ENCODE assay signal across 8 mouse cellular contexts in the genomic region with DNA sequence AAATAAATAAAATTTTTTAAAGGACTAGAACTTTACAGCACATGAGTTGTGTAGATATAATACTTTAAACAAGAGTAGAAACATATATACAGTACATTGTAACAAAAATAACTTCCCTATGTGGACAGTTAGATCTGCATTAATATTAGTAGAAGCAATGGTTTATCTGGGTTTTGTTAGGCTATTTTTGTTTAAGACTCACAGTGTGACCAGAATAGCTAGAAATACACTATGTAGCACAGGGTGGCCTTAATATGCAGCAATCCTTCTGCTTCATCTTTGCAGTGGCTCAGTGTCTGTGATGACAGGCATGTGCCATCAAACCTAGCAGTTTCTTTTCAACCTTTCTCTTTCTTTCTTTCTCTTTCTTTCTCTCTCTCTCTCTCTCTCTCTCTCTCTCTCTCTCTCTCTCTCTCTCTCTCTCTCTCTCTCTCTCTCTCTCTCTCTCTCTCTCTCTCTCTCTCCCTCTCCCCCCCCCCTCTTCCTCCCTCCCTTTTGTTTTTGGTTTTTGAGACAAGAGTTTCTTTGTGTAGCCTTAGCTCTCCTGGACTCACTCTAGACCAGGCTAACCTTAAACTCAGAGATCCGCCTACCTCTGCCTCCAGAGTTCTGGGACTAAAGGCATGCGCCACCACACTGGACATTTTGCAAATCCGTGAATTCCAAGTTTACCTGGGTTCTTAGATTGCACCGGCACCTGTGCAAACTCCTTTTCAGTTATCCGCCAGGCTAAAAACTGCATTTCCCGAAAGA. TPM values are rescaled to one million over a fixed set of nuclear protein-coding genes. Genes with fewer than 3 reads are reported as not detected.
DNase-seq lines count a peak whose midpoint lies in the region; ATAC-seq and TF ChIP-seq lines count a peak whose summit lies in the region.

No protein-coding gene starts in this region.

- no peak overlapping the region for H3K27ac ChIP-seq in heart, embryonic 12.5 days (ENCODE audit: poor library complexity, severe bottlenecking)
- no peak overlapping the region for H3K27ac ChIP-seq in forebrain, embryonic 13.5 days
- peak overlapping the region; percentile 62 for H3K27ac ChIP-seq in liver, embryonic 14.5 days

- TF ChIP-seq CTCF in liver, embryonic 14.5 days (IDR thresholded peaks at IDR 0.05; ENCODE audit: low read depth) = no peak

- no peaks in the 10 kb centered on the region for H3K27me3 ChIP-seq in heart, embryonic 12.5 days (replicated peaks)
- no peaks in the 10 kb centered on the region for H3K27me3 ChIP-seq in forebrain, embryonic 13.5 days
- no peaks in the 10 kb centered on the region for H3K27me3 ChIP-seq in liver, embryonic 14.5 days (ENCODE audit: control insufficient read depth, insufficient read depth, low read length)

- peaks cover 43% of the 10 kb centered on the region for H3K36me3 ChIP-seq in heart, embryonic 12.5 days
- peaks cover 38% of the 10 kb centered on the region for H3K36me3 ChIP-seq in forebrain, embryonic 13.5 days (ENCODE audit: poor library complexity, severe bottlenecking)
- H3K36me3 ChIP-seq in liver, embryonic 14.5 days (replicated peaks; ENCODE audit: control insufficient read depth, insufficient read depth, low read depth) = peaks cover 30% of the 10 kb centered on the region

- peak; percentile 42; the same call in 1 of the 2 replicates for ATAC-seq in heart, embryonic 12.5 days (ENCODE audit: insufficient number of reproducible peaks, low FRiP score)
- ATAC-seq in CD4-positive, CD25-positive, alpha-beta regulatory T cell, adult 4 months = peak; percentile 19
- ATAC-seq in forebrain, embryonic 13.5 days = peak; percentile 77
- ATAC-seq in liver, embryonic 14.5 days (ENCODE audit: insufficient read depth) = peak; percentile 21; the same call in 1 of the 2 replicates

- no peaks in the 10 kb centered on the region for H3K9me3 ChIP-seq in heart, embryonic 12.5 days (replicated peaks)
- no peaks in the 10 kb centered on the region for H3K9me3 ChIP-seq in forebrain, embryonic 13.5 days (replicated peaks)
- no peaks in the 10 kb centered on the region for H3K9me3 ChIP-seq in liver, embryonic 14.5 days (ENCODE audit: control insufficient read depth, low read length)

- intact Hi-C loops in left cerebral cortex, postnatal 10 days (cut with DNase I) = loop anchor here (5.0 kb wide), 1 partner anchor 151 kb away; the partner anchor contains the start of genes Kbtbd4 and Ndufs3

- no peak for TF ChIP-seq EP300 in liver, embryonic 14.5 days (IDR thresholded peaks at IDR 0.05; ENCODE audit: low read depth)

- 0% methylated on average over 6 of the region's 6 CpGs for WGBS in heart, embryonic 12.5 days
- 0% methylated on average over 6 of the region's 6 CpGs for WGBS in forebrain, embryonic 13.5 days
- WGBS in liver, embryonic 14.5 days (ENCODE audit: insufficient replicate concordance) = 1% methylated on average over 6 of the region's 6 CpGs

- peak overlapping the region; percentile 93 for H3K4me2 ChIP-seq in heart, embryonic 12.5 days
- H3K4me2 ChIP-seq in forebrain, embryonic 13.5 days = peak overlapping the region; percentile 84
- peak overlapping the region; percentile 74 for H3K4me2 ChIP-seq in liver, embryonic 14.5 days (ENCODE audit: low read depth)

- peak overlapping the region; percentile 68 for H3K9ac ChIP-seq in heart, embryonic 12.5 days
- H3K9ac ChIP-seq in forebrain, embryonic 13.5 days = peak overlapping the region; percentile 73
- H3K9ac ChIP-seq in liver, embryonic 14.5 days (replicated peaks) = peak overlapping the region; percentile 90

- peak overlapping the region; percentile 81 for H3K4me3 ChIP-seq in heart, embryonic 12.5 days
- H3K4me3 ChIP-seq in forebrain, embryonic 13.5 days = peak overlapping the region; percentile 61
- H3K4me3 ChIP-seq in liver, embryonic 14.5 days (ENCODE audit: insufficient read depth in 1 of 2, low read depth in 2 of 2, low read length in 2 of 2) = peak overlapping the region; percentile 81 to 93

- H3K4me1 ChIP-seq in heart, embryonic 12.5 days (replicated peaks) = peaks cover 14% of the 10 kb centered on the region
- H3K4me1 ChIP-seq in forebrain, embryonic 13.5 days = peaks cover 17% of the 10 kb centered on the region
- peaks cover 6 to 18% of the 10 kb centered on the region in 2 experiments for H3K4me1 ChIP-seq in liver, embryonic 14.5 days (replicated peaks; ENCODE audit: control insufficient read depth in 2 of 2, insufficient read depth in 2 of 2, low read length in 1 of 2)

- no peak for DNase-seq in heart, adult 11 months
- DNase-seq in liver, embryonic 14.5 days (ENCODE audit: low read depth in 3 of 3, low spot score in 3 of 3) = no peak
- DNase-seq in ovary, adult 18-20 months (ENCODE audit: low spot score) = no peak
- DNase-seq in left cerebral cortex, postnatal 10 days (ENCODE audit: extremely low spot score in 1 of 2, low spot score in 2 of 2) = no peak
- no peak for DNase-seq in left cerebral cortex, adult 8-10 months (ENCODE audit: low spot score in 2 of 2)

RNA-seq across cellular contexts. Expression of gene Psmc3, which starts 0.5 kb away (rescaled TPM):
- polyA plus RNA-seq in heart, embryonic 12.5 days (2016; fragmentation: Nextera tagmentation; extraction: Ambion mirVana) = 245 and 252 TPM in 2 replicates
- 100 to 1,000 TPM; 198 to 201 TPM for polyA plus RNA-seq in CD4-positive, CD25-positive, alpha-beta regulatory T cell, adult 4 months (2017; shearing (Covaris generic))
- 276 and 277 TPM in 2 replicates for polyA plus RNA-seq in forebrain, embryonic 13.5 days (2015; fragmentation: Nextera tagmentation; extraction: Ambion mirVana)
- 77.7 and 126 TPM in 2 replicates for polyA plus RNA-seq in liver, embryonic 14.5 days (2012; rRNA removed)
- 174 and 186 TPM in 2 replicates for polyA plus RNA-seq in liver, embryonic 14.5 days (2014; fragmentation: Nextera tagmentation; extraction: Ambion mirVana)
- 100 to 1,000 TPM; 207 to 208 TPM for total RNA-seq in left cerebral cortex, postnatal 10 days (2021)
- 100 to 1,000 TPM; 188 to 218 (median 202) TPM for total RNA-seq in left cerebral cortex, adult 8-10 months (2022)

RNA-seq across cellular contexts. Expression of gene Slc39a13, which starts 16.9 kb away (rescaled TPM):
- polyA plus RNA-seq in heart, embryonic 12.5 days (2016; fragmentation: Nextera tagmentation; extraction: Ambion mirVana) = 42.5 and 44.3 TPM in 2 replicates
- polyA plus RNA-seq in CD4-positive, CD25-positive, alpha-beta regulatory T cell, adult 4 months (2017; shearing (Covaris generic)) = 10 to 100 TPM; 33.1 to 55.2 TPM
- 19.7 and 21.0 TPM in 2 replicates for polyA plus RNA-seq in forebrain, embryonic 13.5 days (2015; fragmentation: Nextera tagmentation; extraction: Ambion mirVana)
- 11.1 and 11.2 TPM in 2 replicates for polyA plus RNA-seq in liver, embryonic 14.5 days (2012; rRNA removed)
- 8.1 and 8.4 TPM in 2 replicates for polyA plus RNA-seq in liver, embryonic 14.5 days (2014; fragmentation: Nextera tagmentation; extraction: Ambion mirVana)
- 10 to 100 TPM; 25.7 to 27.6 TPM for total RNA-seq in left cerebral cortex, postnatal 10 days (2021)
- 10 to 100 TPM; 33.5 to 35.5 (median 34.7) TPM for total RNA-seq in left cerebral cortex, adult 8-10 months (2022)

RNA-seq across cellular contexts. Expression of gene Rapsn, which starts 17.9 kb away (rescaled TPM):
- 17.2 and 17.8 TPM in 2 replicates for polyA plus RNA-seq in heart, embryonic 12.5 days (2016; fragmentation: Nextera tagmentation; extraction: Ambion mirVana)
- polyA plus RNA-seq in CD4-positive, CD25-positive, alpha-beta regulatory T cell, adult 4 months (2017; shearing (Covaris generic)) = 1 to 10 TPM; 5.4 to 7.7 TPM
- polyA plus RNA-seq in forebrain, embryonic 13.5 days (2015; fragmentation: Nextera tagmentation; extraction: Ambion mirVana) = 0.72 and 1.8 TPM in 2 replicates
- polyA plus RNA-seq in liver, embryonic 14.5 days (2012; rRNA removed) = 0.55 and 0.78 TPM in 2 replicates
- 0.62 and 1.1 TPM in 2 replicates for polyA plus RNA-seq in liver, embryonic 14.5 days (2014; fragmentation: Nextera tagmentation; extraction: Ambion mirVana)
- total RNA-seq in left cerebral cortex, postnatal 10 days (2021) = under 1 TPM; 0.24 to 0.49 TPM
- total RNA-seq in left cerebral cortex, adult 8-10 months (2022) = under 1 TPM; 0.57 to 0.81 (median 0.70) TPM

RNA-seq across cellular contexts. Expression of gene Spi1, which starts 28.8 kb away (rescaled TPM):
- 3.0 and 3.1 TPM in 2 replicates for polyA plus RNA-seq in heart, embryonic 12.5 days (2016; fragmentation: Nextera tagmentation; extraction: Ambion mirVana)
- polyA plus RNA-seq in CD4-positive, CD25-positive, alpha-beta regulatory T cell, adult 4 months (2017; shearing (Covaris generic)) = under 1 TPM in 1 of 2 experiments, not detected in 1; 0.49 TPM
- 2.5 and 2.8 TPM in 2 replicates for polyA plus RNA-seq in forebrain, embryonic 13.5 days (2015; fragmentation: Nextera tagmentation; extraction: Ambion mirVana)
- 13.3 and 20.5 TPM in 2 replicates for polyA plus RNA-seq in liver, embryonic 14.5 days (2012; rRNA removed)
- polyA plus RNA-seq in liver, embryonic 14.5 days (2014; fragmentation: Nextera tagmentation; extraction: Ambion mirVana) = 12.4 and 15.6 TPM in 2 replicates
- 1 to 10 TPM; 5.2 to 5.6 TPM for total RNA-seq in left cerebral cortex, postnatal 10 days (2021)
- 1 to 10 TPM; 3.9 to 8.9 (median 6.5) TPM for total RNA-seq in left cerebral cortex, adult 8-10 months (2022)

Comparison
In these comparisons a context has a peak if more than half of its experiments do, and no peak if none do; other contexts are left out.
1. ATAC-seq: peak in every context shown above with its lines; median percentile 77 in forebrain, embryonic 13.5 days; 42 in heart, embryonic 12.5 days; 21 in liver, embryonic 14.5 days; 19 in CD4-positive, CD25-positive, alpha-beta regulatory T cell, adult 4 months.